Mouse (Mus musculus) neural tube, embryonic 12.5 days (tissue): Measurements from ENCODE around the gene Dynlt1c. TPM values are rescaled to one million over a fixed set of nuclear protein-coding genes. Genes with fewer than 3 reads are reported as not detected.
A peak's percentile ranks its signal among the peaks of the same experiment; 100 is the strongest.
"Not testable (repeated sequence)": the region's sequence is repeated elsewhere in the genome, so short reads cannot be mapped to it uniquely, and the experiment has no call there.

ENCODE experiments used
- ATAC-seq: fragments of 200-750 bp; cut with Nextera tagmentation; 2 replicates; pipeline ENCODE4 v1.8.0; 2017; ENCODE audit warnings: low read depth, mild to moderate bottlenecking, moderate TSS enrichment, moderate library complexity; ENCODE audit not compliant: low FRiP score
- H3K27ac ChIP-seq: fragments of 300-500 bp; sonication (generic); 2 replicates; pipeline ENCODE4 v1.5.1; 2016
- H3K27me3 ChIP-seq: fragments of 300-500 bp; sonication (generic); replicated peaks from 2 replicates; pipeline ENCODE4 v1.6.1; 2016; ENCODE audit warnings: mild to moderate bottlenecking
- H3K36me3 ChIP-seq: fragments of 300-500 bp; sonication (generic); 2 replicates; pipeline ENCODE4 v1.6.1; 2016; ENCODE audit warnings: mild to moderate bottlenecking
- H3K4me1 ChIP-seq: fragments of 300-500 bp; sonication (generic); 2 replicates; pipeline ENCODE4 v1.6.1; 2016
- H3K4me2 ChIP-seq: fragments of 300-500 bp; sonication (generic); replicated peaks from 2 replicates; pipeline ENCODE4 v1.6.1; 2016; ENCODE audit warnings: mild to moderate bottlenecking
- H3K4me3 ChIP-seq: fragments of 300-500 bp; sonication (generic); 2 replicates; pipeline ENCODE4 v1.5.1; 2016
- H3K9ac ChIP-seq: fragments of 300-500 bp; sonication (generic); 2 replicates; pipeline ENCODE4 v1.6.1; 2016; ENCODE audit warnings: mild to moderate bottlenecking
- H3K9me3 ChIP-seq: fragments of 300-500 bp; sonication (generic); 2 replicates; pipeline ENCODE4 v1.6.1; 2016; ENCODE audit warnings: mild to moderate bottlenecking
- WGBS: fragments of 180-500 bp; shearing (Covaris S2); methylation state at CpG from one replicate; pipeline ENCODE4 v1.1.7; 2016; 5-methylcytosine and 5-hydroxymethylcytosine counted together
- polyA plus RNA-seq: library from polyadenylated mRNA; unstranded; fragments of >200 nt; fragmentation: Nextera tagmentation; extraction: Ambion mirVana; gene quantifications from 2 replicates; pipeline ENCODE4 v1.2.1, GENCODE M21; 2016

Dynlt1c gene
- polyA plus RNA-seq = 61.0 and 78.0 TPM in 2 replicates

DNA sequence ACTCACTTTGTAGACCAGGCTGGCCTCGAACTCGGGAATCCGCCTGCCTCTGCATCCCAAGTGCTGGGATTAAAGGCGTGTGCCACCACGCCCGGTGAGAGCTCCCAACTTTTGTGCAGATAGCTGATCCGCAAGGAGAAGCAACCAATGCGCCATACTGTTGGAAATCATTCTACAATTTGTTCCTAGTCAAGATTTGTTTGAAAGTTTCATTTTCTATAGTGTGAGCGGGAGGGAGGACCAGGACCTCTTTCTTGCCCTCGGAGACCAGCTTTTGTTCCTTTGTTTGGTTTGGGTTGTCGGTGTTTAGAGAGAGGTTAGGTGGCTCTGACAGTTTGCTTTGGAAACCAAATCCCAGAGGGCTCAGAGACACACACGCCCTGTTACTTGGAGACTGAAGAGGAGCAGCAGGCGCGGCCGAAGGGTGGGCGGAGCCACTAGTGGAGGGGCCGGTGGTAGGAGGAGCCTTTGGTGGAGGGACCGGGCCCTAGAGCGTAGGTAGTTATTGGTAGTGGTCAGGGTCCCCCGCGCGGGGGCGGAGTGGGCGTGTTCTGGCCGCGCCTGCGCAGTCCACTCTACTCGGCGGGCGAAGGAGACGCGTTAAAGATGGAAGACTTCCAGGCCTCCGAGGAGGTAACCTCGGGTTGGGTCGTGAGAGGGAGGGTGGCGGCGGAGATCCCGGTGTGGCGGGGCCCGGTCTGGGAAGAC, at the start of gene Dynlt1c:
TSS of gene Dynlt1c (plus strand) at position 468 of the 708 bp plus-strand sequence.
- peak; percentile 95 for ATAC-seq
- not testable (repeated sequence) for H3K27me3 ChIP-seq, H3K9me3 ChIP-seq, H3K27ac ChIP-seq, H3K4me1 ChIP-seq, H3K36me3 ChIP-seq, H3K9ac ChIP-seq
- Histone ChIP-seq H3K4me3 (peak within 1 kb of the TSS; percentile 29), H3K4me2 (peak within 1 kb of the TSS; percentile 46)
- 18% methylated on average over 30 of the region's 40 CpGs for WGBS

GRCm38 (mm10) chr17:6553798-6554197, 47.7 kb upstream of the Dynlt1c start:
- H3K27ac ChIP-seq, H3K4me3 ChIP-seq, H3K36me3 ChIP-seq, H3K4me2 ChIP-seq, H3K9me3 ChIP-seq, H3K9ac ChIP-seq, H3K4me1 ChIP-seq, H3K27me3 ChIP-seq: not testable (repeated sequence)
- WGBS = no CpG with 5 or more reads among the region's 4 CpGs
- peak; percentile 74; the same call in 1 of the 2 replicates for ATAC-seq

- H3K4me3 ChIP-seq, H3K27ac ChIP-seq, ATAC-seq, H3K27me3 ChIP-seq, H3K9ac ChIP-seq, H3K4me2 ChIP-seq, H3K9me3 ChIP-seq, H3K4me1 ChIP-seq, H3K36me3 ChIP-seq: not testable (repeated sequence)
- no CpG with 5 or more reads among the region's 5 CpGs for WGBS
Measured at GRCm38 (mm10) chr17:6554243-6554642, 47.2 kb upstream of the Dynlt1c start.

DNA sequence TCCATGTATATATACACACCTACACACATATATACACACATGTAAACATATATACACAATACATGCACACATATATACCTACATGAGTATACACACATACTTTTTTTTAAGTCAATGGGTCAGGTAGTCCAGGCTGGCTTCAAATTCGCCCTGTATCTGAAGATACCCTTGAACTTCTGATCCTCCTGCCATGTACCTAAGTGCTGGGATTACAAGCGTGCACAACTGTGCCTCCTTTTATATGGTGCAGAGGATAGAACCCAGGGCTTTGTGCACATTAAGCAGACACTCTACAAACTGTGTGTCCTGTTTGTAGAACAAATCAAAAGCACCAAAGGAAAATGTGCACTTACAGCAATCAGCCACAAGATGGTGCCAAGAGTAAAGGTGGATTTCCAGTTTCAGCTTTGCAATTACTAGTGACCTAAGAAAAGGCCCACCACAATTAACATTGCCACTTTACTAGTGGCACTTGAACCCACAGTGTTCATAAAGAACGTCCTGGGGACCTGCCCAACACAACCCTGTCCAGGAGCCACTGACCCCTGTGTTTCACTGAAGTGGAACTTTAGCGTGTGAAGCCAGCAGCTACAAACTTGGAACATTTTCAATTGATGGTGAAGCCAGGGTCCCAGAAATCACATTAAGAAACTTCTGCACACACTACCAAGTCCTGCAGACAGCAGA, 41.9 kb upstream of the Dynlt1c start:
- ATAC-seq = peak; percentile 59; the same call in 1 of the 2 replicates
- H3K9me3 ChIP-seq, H3K27me3 ChIP-seq, H3K4me2 ChIP-seq, H3K27ac ChIP-seq, H3K36me3 ChIP-seq, H3K9ac ChIP-seq, H3K4me1 ChIP-seq, H3K4me3 ChIP-seq: not testable (repeated sequence)
- WGBS = no CpG with 5 or more reads among the region's 4 CpGs

DNA sequence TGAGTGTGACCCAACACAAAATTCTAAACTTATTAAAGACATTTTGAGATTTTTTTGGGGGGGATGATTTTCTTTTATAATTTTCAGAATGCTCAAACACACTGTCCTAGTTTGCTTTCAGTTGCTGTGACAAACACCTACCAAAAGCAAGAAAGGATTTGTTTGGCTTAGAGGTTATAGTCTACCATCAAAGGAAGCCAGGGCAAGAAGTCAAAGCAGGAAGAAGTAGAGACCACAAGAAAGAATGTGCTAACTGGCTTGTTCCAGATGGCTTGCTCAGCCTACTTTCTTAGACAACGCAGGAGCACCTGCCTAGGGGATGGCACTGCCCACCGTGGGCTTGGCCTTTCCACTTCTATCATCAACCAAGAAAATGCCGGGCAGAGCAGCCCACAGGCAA, 36.6 kb upstream of the Dynlt1c start:
- not testable (repeated sequence) for ATAC-seq, H3K4me1 ChIP-seq
- 94% methylated on average over 3 of the region's 3 CpGs for WGBS

GRCm38 (mm10) chr17:6567908-6568307, 33.6 kb upstream of the Dynlt1c start:
- ATAC-seq, H3K4me2 ChIP-seq, H3K36me3 ChIP-seq, H3K4me1 ChIP-seq, H3K9me3 ChIP-seq, H3K9ac ChIP-seq, H3K27ac ChIP-seq, H3K27me3 ChIP-seq, H3K4me3 ChIP-seq: not testable (repeated sequence)
- WGBS = 74% methylated on average over 6 of the region's 8 CpGs

More for the DNA sequence above, 36.6 kb upstream of the Dynlt1c start:
- H3K27ac ChIP-seq, H3K9ac ChIP-seq, H3K27me3 ChIP-seq, H3K36me3 ChIP-seq, H3K9me3 ChIP-seq, H3K4me2 ChIP-seq, H3K4me3 ChIP-seq: not testable (repeated sequence)

DNA sequence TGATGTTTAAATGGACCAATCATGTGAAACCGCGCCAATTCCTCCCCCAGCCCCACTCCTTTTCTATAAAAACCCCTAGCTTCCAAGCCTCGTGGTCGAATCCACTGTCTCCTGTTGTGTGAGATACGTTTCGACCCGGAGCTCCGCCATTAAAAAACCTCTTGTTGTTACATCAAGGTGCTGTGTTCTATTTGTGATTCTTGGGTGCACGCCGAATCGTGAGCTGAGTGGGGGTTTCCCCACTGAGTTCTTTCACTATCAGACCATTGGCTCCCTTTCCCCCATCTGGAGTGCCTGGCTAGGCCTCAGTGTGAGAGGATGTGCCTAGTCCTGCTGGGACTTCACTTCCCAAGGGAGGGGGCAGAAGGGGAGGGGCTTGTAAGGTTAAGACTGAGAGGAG, 30.2 kb upstream of the Dynlt1c start:
- not testable (repeated sequence) for H3K27me3 ChIP-seq, H3K9me3 ChIP-seq, H3K4me3 ChIP-seq, H3K4me2 ChIP-seq, H3K9ac ChIP-seq, H3K36me3 ChIP-seq, H3K27ac ChIP-seq, ATAC-seq, H3K4me1 ChIP-seq
- 93% methylated on average over 11 of the region's 11 CpGs for WGBS

- not testable (repeated sequence) for H3K4me2 ChIP-seq, H3K36me3 ChIP-seq, H3K4me3 ChIP-seq, H3K27me3 ChIP-seq, H3K27ac ChIP-seq, H3K9ac ChIP-seq, H3K9me3 ChIP-seq, ATAC-seq, H3K4me1 ChIP-seq
- no CpG with 5 or more reads among the region's 1 CpGs for WGBS
Measured at GRCm38 (mm10) chr17:6572202-6572601, 29.3 kb upstream of the Dynlt1c start.

GRCm38 (mm10) chr17:6575376-6575775, 26.1 kb upstream of the Dynlt1c start:
- not testable (repeated sequence) for H3K9me3 ChIP-seq, ATAC-seq
- 93% methylated on average over 8 of the region's 8 CpGs for WGBS

DNA sequence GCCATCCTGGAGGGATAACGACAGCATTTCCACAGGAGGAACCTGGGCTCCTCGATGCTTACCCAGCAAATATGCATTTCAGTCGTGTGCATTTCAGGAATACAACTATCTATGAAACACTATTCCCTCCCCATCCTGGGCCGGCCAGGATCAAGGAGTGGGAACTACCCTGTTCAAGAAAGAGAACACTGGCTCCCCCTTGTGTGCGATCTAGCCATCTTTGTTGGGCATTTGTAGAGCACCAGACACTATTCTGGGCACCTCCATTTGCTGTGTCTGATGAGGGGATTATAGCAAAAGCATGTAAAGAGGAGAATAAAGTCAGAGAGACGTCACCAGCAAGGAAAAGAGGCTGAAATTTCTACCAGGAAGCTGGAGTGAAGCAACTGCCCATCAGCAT, 12.8 kb upstream of the Dynlt1c start:
- not testable (repeated sequence) for H3K27ac ChIP-seq, H3K4me1 ChIP-seq, H3K4me2 ChIP-seq, H3K9me3 ChIP-seq, H3K36me3 ChIP-seq, H3K27me3 ChIP-seq, H3K9ac ChIP-seq, H3K4me3 ChIP-seq, ATAC-seq
- WGBS = no CpG with 5 or more reads among the region's 6 CpGs

More at GRCm38 (mm10) chr17:6575376-6575775, 26.1 kb upstream of the Dynlt1c start:
- not testable (repeated sequence) for H3K4me1 ChIP-seq, H3K27ac ChIP-seq, H3K27me3 ChIP-seq, H3K4me2 ChIP-seq, H3K9ac ChIP-seq, H3K36me3 ChIP-seq, H3K4me3 ChIP-seq

DNA sequence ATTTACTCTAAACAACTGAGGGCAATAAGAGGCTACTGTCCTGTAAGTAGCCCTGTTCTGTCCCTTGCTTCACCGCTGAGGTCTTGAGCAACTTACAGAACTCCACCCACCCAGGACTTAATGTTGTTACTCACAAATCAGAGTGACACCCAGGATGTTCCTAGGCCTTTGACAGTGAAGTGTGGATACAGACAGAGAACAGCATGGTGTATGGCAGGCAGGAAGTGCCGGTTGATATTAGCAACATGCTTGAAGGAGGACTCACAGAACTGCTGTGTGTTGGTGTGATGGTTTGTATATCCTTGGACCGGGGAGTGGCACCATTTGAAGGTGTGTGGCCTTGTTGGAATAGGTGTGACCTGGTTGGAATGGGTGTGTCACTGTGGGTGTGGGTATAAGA, 9.4 kb upstream of the Dynlt1c start:
- H3K27ac ChIP-seq, ATAC-seq, H3K4me2 ChIP-seq, H3K4me1 ChIP-seq, H3K36me3 ChIP-seq, H3K27me3 ChIP-seq, H3K9ac ChIP-seq, H3K9me3 ChIP-seq, H3K4me3 ChIP-seq: not testable (repeated sequence)
- 90% methylated on average over 2 of the region's 3 CpGs for WGBS

DNA sequence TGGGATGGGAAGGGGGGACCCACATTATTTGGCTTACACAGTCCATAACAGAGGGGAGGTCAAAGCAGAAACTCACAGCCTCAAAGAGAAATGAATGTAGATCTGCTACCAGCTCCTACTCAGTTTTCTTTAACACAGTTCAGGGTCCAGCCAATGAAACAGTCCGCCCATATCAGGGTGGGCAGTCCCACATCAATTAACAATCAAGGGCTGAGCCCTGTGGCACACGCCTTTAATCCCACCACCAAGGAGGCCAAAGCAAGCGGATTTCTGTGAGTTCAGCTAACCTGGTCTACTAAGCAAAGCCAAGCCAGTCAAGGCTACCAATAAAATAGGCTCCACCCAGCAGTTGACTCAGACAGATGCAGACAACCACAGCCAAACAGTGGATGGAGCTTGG, 7.6 kb upstream of the Dynlt1c start:
- H3K27ac ChIP-seq, ATAC-seq, H3K36me3 ChIP-seq, H3K9ac ChIP-seq, H3K4me2 ChIP-seq, H3K9me3 ChIP-seq, H3K4me3 ChIP-seq, H3K27me3 ChIP-seq, H3K4me1 ChIP-seq: not testable (repeated sequence)
- whole genome bisulfite sequencing = 70% methylated on average over 3 of the region's 3 CpGs
